Mouse (Mus musculus): ENCODE results near the gene Gm49393.

The Gm49393 gene

DNA sequence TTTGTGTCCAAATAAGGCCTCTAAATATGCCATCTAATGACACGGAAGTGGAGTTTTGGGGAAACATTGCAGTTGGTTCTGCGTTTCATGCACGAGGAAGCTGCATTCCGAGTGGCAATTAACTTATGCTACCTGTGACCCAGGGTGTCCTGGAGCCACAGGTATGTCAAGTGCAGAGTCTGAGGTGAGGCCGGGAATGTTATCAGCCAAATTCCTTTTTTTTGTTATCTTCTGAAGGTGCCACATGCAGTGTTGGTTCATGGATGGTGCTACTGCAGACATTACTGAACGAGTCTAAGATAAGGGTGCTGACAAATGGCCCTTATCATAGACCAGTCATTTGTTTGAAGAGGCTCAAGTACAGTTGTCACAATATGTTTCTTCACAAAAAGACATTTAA lies 122.6 kb downstream of the Gm49393 start:
- DNase-seq (ENCODE audit: extremely low read depth, insufficient read length, low spot score), result no peak

DNA sequence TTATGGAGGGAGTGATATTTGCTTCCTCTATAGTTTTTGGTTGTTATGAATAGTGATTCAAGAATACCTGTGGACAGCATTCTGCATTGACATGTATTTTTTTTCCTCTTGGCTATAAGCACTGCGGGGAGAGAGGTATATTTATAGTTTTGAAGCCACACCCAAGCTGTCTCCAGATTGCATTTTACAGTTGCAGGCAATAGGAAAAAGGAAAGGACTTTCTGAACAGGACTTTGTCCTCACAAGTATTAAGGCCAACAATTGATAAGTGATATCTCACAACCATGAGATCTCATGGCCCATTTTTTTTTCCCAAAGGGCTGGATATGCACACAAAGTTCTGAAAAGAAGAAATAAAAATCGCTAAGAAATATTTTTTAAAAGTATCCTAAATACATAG lies 125.7 kb downstream of the Gm49393 start:
- DNase-seq (ENCODE audit: extremely low read depth, insufficient read length, low spot score), result no peak
